Mouse (Mus musculus) thymus, adult 2 months (tissue): ENCODE measurements around the gene Mafg.

ENCODE experiments used
- CTCF ChIP-seq: fragments of 200-500 bp; IDR thresholded peaks from 2 replicates; pipeline ENCODE4 v1.5.1; 2012; ENCODE audit warnings: mild to moderate bottlenecking, control low read depth, low read length, moderate library complexity, borderline replicate concordance; ENCODE audit not compliant: control insufficient read depth, poor library complexity, insufficient read depth; ENCODE audit errors: extremely low read depth
- POLR2A ChIP-seq: fragments of 200-500 bp; IDR thresholded peaks from 2 replicates; pipeline ENCODE4 v1.6.1; 2012; ENCODE audit warnings: mild to moderate bottlenecking, low read length, control low read depth, moderate library complexity; ENCODE audit not compliant: control insufficient read depth, poor library complexity, insufficient read depth; ENCODE audit errors: extremely low read depth

DNA sequence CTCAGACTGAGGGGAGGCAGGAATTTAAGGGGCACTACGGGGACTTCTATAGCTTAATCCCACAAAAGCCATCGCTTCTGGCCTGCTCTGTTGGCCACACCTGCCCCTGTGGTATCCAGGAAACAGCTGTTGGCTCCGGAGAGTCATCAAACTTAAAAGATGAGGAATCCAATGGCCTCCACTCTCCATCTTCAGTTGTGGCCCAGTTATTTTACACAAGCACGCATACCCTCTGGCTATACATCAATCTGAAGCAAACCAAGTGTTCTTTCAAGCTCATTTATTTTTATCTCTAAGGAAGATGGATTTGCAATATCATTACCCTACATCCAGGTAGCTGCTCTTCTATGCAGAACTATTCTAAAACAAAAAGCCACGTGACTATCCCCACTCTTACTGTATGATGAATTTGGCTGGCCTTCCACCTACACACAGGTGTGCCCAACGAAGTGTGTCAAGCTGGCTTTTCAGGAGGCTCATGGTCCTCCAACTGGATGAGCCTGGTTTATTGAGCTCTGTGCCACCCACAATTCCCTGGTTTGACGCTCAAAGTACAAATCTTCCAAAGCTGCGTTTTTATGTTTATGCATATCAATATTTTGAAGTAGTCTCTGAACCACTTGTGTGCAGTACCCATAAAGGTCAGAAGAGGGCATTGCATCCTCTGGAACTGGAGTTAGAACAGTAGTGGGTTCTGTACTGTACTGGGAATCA lies 51.0 kb downstream of the Mafg start:
- TF ChIP-seq POLR2A (no peak), CTCF (no peak)
